Mouse (Mus musculus): Measurements from ENCODE around the gene Caly. TPM values are rescaled to one million over a fixed set of nuclear protein-coding genes. Genes with fewer than 3 reads are reported as not detected.

Caly gene
- total RNA-seq, 2 experiments from 2014 or later = not detected

- DNase-seq (ENCODE audit: low spot score in 2 of 2) = no peak
Measured at GRCm38 (mm10) chr7:140042728-140043127, 39.6 kb downstream of the Caly start.

GRCm38 (mm10) chr7:140037171-140037555 is 45.2 kb downstream of the Caly start:
- DNase-seq (ENCODE audit: low spot score in 2 of 2) = no peak

GRCm38 (mm10) chr7:140036281-140037170 is 45.8 kb downstream of the Caly start, which contains the start of the genes Zfp511 and Tubgcp2:
Zfp511 (plus strand) TSS chr7:140036391.
Tubgcp2 (minus strand) TSS chr7:140036669.
- peak; percentile 82 to 96 for DNase-seq (ENCODE audit: low spot score in 2 of 2)

- DNase-seq (ENCODE audit: low spot score in 2 of 2) = no peak
Measured at GRCm38 (mm10) chr7:140035456-140035855, 46.9 kb downstream of the Caly start.

GRCm38 (mm10) chr7:140033386-140033785 is 49.0 kb downstream of the Caly start:
- no peak for DNase-seq (ENCODE audit: low spot score in 2 of 2)

- no peak for DNase-seq (ENCODE audit: low spot score in 2 of 2)
Measured at GRCm38 (mm10) chr7:140032366-140032765, 50.0 kb downstream of the Caly start.

- DNase-seq (ENCODE audit: low spot score in 2 of 2) = no peak
Measured at GRCm38 (mm10) chr7:140031771-140032170, 50.6 kb downstream of the Caly start.

Other genes with a start within 250 kb of the Caly start
- under 1 TPM; 0.05 TPM for gene Adgra1, start 248.4 kb downstream of the Caly start, total RNA-seq (2021)
- gene Kndc1, start 187.9 kb downstream of the Caly start, total RNA-seq (2021) = 1 to 10 TPM in 1 of 2 experiments, under 1 TPM in 1; 0.91 to 1.0 TPM
- not detected for gene Utf1, start 138.8 kb downstream of the Caly start, total RNA-seq (2021)
- not detected for gene 6430531B16Rik, start 103.8 kb downstream of the Caly start, total RNA-seq (2021)
- gene Adam8, start 90.0 kb downstream of the Caly start, total RNA-seq (2021) = 1 to 10 TPM in 1 of 2 experiments, under 1 TPM in 1; 0.78 to 1.1 TPM
- 10 to 100 TPM; 11.0 to 11.2 TPM for gene Zfp511, start 46.2 kb downstream of the Caly start, total RNA-seq (2021)
- gene Tubgcp2, start 45.9 kb downstream of the Caly start, total RNA-seq (2021) = 10 to 100 TPM; 34.6 to 38.0 TPM
- gene Msx3, start 33.5 kb downstream of the Caly start, total RNA-seq (2021) = not detected
- gene Prap1, start 10.8 kb upstream of the Caly start, total RNA-seq (2021) = not detected
- 10 to 100 TPM; 30.6 to 32.4 TPM for gene Fuom, start 19.9 kb upstream of the Caly start, total RNA-seq (2021)
- gene Paox, start 33.3 kb upstream of the Caly start, total RNA-seq (2021) = 1 to 10 TPM; 6.6 to 7.0 TPM
- gene Echs1, start 33.9 kb upstream of the Caly start, total RNA-seq (2021) = 10 to 100 TPM; 78.9 to 80.2 TPM
- gene Mtg1, start 55.0 kb upstream of the Caly start, total RNA-seq (2021) = 10 to 100 TPM; 19.6 to 20.4 TPM
- under 1 TPM; 0.29 to 0.42 TPM for gene Sprn, start 72.3 kb upstream of the Caly start, total RNA-seq (2021)
- not detected for gene Olfr522, start 82.2 kb upstream of the Caly start, total RNA-seq (2021)
- not detected for gene Olfr523, start 90.7 kb upstream of the Caly start, total RNA-seq (2021)
- gene Olfr524, start 123.4 kb upstream of the Caly start, total RNA-seq (2021) = not detected
- under 1 TPM in 1 of 2 experiments, not detected in 1; 0.16 TPM for gene Cd163l1, start 135.7 kb upstream of the Caly start, total RNA-seq (2021)
- not detected for gene 5830411N06Rik, start 164.7 kb upstream of the Caly start, total RNA-seq (2021)
- gene Olfr525, start 238.3 kb upstream of the Caly start, total RNA-seq (2021) = not detected

Measured in gastrocnemius, postnatal 4 days (tissue).